Mouse (Mus musculus): ENCODE results near the gene Mtrr. TPM values are rescaled to one million over a fixed set of nuclear protein-coding genes. Genes with fewer than 3 reads are reported as not detected.

Mtrr gene
- polyA plus RNA-seq, 1 experiment from 2014 or later, result 23.6 TPM

Other genes with a start within 250 kb of the Mtrr start
- gene Fastkd3, start 85 bp upstream of the Mtrr start, polyA plus RNA-seq (2016; fragmentation: Nextera tagmentation; extraction: Ambion mirVana), result 46.1 and 52.5 TPM in 2 replicates
- gene 1700001L19Rik, start 15.3 kb upstream of the Mtrr start, polyA plus RNA-seq (2016; fragmentation: Nextera tagmentation; extraction: Ambion mirVana), result 0.55 TPM in 2 replicates